Mouse (Mus musculus): Measurements from ENCODE around the gene Nlrp6.

DNA sequence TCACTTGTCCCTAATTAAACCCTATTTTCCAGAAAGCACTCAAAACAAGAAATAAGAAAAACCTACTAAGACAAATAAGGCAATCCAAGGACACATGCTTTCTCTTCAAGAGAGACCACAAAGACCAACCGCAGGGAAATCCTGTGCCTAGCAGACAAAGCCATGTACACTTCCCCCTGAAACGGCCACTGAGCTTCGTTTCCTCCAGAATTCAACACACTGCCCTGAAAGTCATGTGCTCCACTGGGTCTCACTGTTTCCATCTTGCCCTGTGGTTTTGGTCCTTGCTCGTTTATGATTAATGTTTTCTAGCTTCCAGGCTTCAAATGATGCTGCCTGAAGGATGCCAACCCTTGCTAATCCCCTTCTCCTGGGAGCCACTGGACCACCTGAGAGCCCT, 46.5 kb upstream of the Nlrp6 start:
- TF ChIP-seq CTCF (IDR thresholded peaks at IDR 0.05) (no peak), EP300 (IDR thresholded peaks at IDR 0.05) (no peak)

Data from lung, postnatal 0 days (tissue).